Mouse (Mus musculus): ENCODE measurements at regions not wholly inside any gene's neighbourhood (a gene's known extent, or its start where the extent isn't known, plus 50 kb on each side); places are given as distances from the start of the nearest gene placed in this dataset.

DNA sequence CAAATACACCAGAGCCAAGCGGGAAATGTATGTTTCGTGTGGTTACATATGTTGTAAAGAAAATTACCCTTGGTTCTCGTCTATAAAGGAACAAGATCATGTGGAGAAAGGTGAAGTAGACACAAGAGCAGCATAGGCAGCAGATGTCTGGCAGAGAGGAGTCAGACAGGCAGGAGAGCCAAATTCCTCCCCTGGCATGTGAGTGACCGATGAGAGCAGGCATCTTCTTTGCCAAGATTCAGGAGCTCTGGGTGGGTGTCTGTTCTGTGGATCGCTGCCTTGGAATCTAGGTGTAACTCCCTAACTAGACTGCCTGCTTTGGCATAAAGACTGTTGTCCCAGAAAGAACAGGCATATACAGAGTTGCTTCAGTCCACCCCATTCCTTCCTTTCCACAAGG lies 275.1 kb upstream of the Col8a1 start:
- ATAC-seq (replicated peaks; ENCODE audit: low FRiP score): no peak
- 75% methylated on average over 5 of the region's 5 CpGs for WGBS

DNA sequence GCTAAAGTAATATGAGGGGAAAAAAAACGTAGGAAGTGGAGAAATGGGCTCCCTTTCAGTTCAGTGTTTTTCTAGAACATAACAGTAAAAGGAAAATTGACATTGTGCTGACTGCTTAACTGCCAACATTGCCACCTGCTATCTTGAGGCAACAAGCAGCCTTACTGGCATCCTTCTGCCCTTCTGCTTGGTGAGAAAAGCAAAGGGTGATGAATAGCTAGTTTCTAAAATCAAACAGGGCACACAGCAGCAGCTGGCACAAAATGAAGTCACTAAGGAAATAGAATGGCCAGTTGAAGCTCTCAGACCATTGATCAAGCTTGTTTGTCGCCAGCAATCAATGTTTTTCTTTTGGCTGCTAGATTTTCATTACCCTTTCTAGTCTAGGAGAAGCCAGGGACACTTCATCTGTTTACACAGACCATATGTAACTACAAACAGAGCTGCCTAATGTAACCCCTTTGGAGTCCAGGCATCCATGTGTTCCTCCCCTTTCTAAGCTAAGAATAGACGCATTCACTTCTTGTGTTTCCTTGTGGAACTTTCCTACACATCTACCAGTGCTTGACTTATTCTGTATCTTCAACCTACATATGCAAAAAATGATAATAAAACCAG lies 314.2 kb upstream of the Col8a1 start:
- no peak overlapping the region for H3K4me2 ChIP-seq
- ATAC-seq (replicated peaks; ENCODE audit: low FRiP score): no peak

More for the DNA sequence above, 275.1 kb upstream of the Col8a1 start:
- Histone ChIP-seq H3K27me3 (replicated peaks; ENCODE audit: control insufficient read depth, insufficient read depth, low read length) (no peaks in the 10 kb centered on the region), H3K4me1 (replicated peaks; ENCODE audit: control insufficient read depth, insufficient read depth, low read length) (no peaks in the 10 kb centered on the region), H3K4me3 (ENCODE audit: low read depth, low read length) (no peak overlapping the region), H3K9me3 (ENCODE audit: control insufficient read depth, low read length) (no peaks in the 10 kb centered on the region), H3K4me2 (no peak overlapping the region), H3K36me3 (ENCODE audit: control insufficient read depth, insufficient read depth, low read length) (no peaks in the 10 kb centered on the region), H3K27ac (ENCODE audit: low read depth, low read length) (no peak overlapping the region), H3K9ac (ENCODE audit: low read depth, low read length) (no peak overlapping the region)
- DNase-seq (ENCODE audit: low spot score): no peak

DNA sequence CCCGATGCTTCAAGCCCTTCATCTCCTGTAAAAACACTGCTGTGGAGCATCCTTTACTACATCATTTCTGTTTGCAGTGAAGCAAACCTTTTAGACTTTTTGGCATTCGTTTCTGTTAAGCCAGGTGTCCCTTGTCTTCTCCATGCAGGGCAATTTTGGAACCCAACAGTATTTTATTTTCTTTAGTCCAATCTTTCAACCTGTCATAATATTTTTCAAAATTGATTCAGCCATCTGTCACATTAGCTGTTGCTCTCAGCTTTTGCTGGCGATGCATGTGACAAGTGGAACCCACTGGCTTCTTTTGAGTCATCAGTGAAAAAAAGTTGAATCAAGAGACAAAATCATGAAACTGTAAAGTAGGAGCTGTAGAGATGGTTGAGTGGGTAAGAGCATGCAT lies 317.9 kb upstream of the Col8a1 start:
- Histone ChIP-seq H3K4me3 (ENCODE audit: low read depth, low read length) (no peak overlapping the region), H3K4me1 (replicated peaks; ENCODE audit: control insufficient read depth, insufficient read depth, low read length) (no peaks in the 10 kb centered on the region), H3K9me3 (ENCODE audit: control insufficient read depth, low read length) (no peaks in the 10 kb centered on the region), H3K4me2 (no peak overlapping the region), H3K27me3 (replicated peaks; ENCODE audit: control insufficient read depth, insufficient read depth, low read length) (no peaks in the 10 kb centered on the region), H3K9ac (ENCODE audit: low read depth, low read length) (no peak overlapping the region), H3K27ac (ENCODE audit: low read depth, low read length) (no peak overlapping the region), H3K36me3 (ENCODE audit: control insufficient read depth, insufficient read depth, low read length) (no peaks in the 10 kb centered on the region)
- 82% methylated on average over 3 of the region's 3 CpGs for WGBS
- DNase-seq (ENCODE audit: low spot score): no peak
- no peak for ATAC-seq (replicated peaks; ENCODE audit: low FRiP score)

More for the DNA sequence above, 314.2 kb upstream of the Col8a1 start:
- Histone ChIP-seq H3K27ac (ENCODE audit: low read depth, low read length) (no peak overlapping the region), H3K36me3 (ENCODE audit: control insufficient read depth, insufficient read depth, low read length) (no peaks in the 10 kb centered on the region), H3K9me3 (ENCODE audit: control insufficient read depth, low read length) (no peaks in the 10 kb centered on the region), H3K9ac (ENCODE audit: low read depth, low read length) (no peak overlapping the region), H3K4me1 (replicated peaks; ENCODE audit: control insufficient read depth, insufficient read depth, low read length) (no peaks in the 10 kb centered on the region), H3K27me3 (replicated peaks; ENCODE audit: control insufficient read depth, insufficient read depth, low read length) (no peaks in the 10 kb centered on the region), H3K4me3 (ENCODE audit: low read depth, low read length) (no peak overlapping the region)
- DNase-seq (ENCODE audit: low spot score): no peak
- 54% methylated on average over 3 of the region's 3 CpGs for WGBS

GRCm38 (mm10) chr16:58100351-58100750 lies 307.9 kb upstream of the Dcbld2 start:
- no peaks in the 10 kb centered on the region for H3K36me3 ChIP-seq (ENCODE audit: control insufficient read depth, insufficient read depth, low read length)
- H3K9ac ChIP-seq (ENCODE audit: low read depth, low read length): no peak overlapping the region
- DNase-seq (ENCODE audit: low spot score): no peak
- H3K9me3 ChIP-seq (ENCODE audit: control insufficient read depth, low read length): no peaks in the 10 kb centered on the region
- no peak overlapping the region for H3K27ac ChIP-seq (ENCODE audit: low read depth, low read length)
- 79% methylated on average over 4 of the region's 4 CpGs for WGBS
- no peaks in the 10 kb centered on the region for H3K27me3 ChIP-seq (replicated peaks; ENCODE audit: control insufficient read depth, insufficient read depth, low read length)
- H3K4me3 ChIP-seq (ENCODE audit: low read depth, low read length): no peak overlapping the region
- no peaks in the 10 kb centered on the region for H3K4me1 ChIP-seq (replicated peaks; ENCODE audit: control insufficient read depth, insufficient read depth, low read length)
- no peak for ATAC-seq (replicated peaks; ENCODE audit: low FRiP score)
- H3K4me2 ChIP-seq: no peak overlapping the region

DNA sequence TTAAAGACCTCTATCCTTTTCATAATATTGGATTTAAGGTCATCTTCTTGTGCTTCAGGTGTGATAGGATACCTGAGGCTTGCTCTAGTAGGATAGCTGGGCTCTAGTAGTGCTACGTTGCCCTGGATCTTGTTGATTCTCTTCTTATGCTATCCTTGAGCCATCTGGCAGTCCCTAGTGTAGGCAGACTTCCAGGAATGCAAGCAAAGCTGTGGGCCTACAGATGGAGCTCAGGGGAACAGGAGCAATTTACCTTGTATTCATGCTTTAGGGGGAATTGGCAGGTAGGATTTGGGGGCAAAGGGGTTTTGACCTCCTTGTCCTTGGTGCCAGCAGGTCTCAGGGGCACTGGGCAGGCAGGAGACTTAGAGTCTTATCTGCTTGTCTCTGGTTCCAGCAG lies 297.8 kb upstream of the Dcbld2 start:
- Histone ChIP-seq H3K27me3 (replicated peaks; ENCODE audit: control insufficient read depth, insufficient read depth, low read length) (no peaks in the 10 kb centered on the region), H3K4me1 (replicated peaks; ENCODE audit: control insufficient read depth, insufficient read depth, low read length) (no peaks in the 10 kb centered on the region), H3K27ac (ENCODE audit: low read depth, low read length) (no peak overlapping the region), H3K9me3 (ENCODE audit: control insufficient read depth, low read length) (no peaks in the 10 kb centered on the region), H3K9ac (ENCODE audit: low read depth, low read length) (no peak overlapping the region), H3K36me3 (ENCODE audit: control insufficient read depth, insufficient read depth, low read length) (no peaks in the 10 kb centered on the region), H3K4me3 (ENCODE audit: low read depth, low read length) (no peak overlapping the region), H3K4me2 (no peak overlapping the region)
- WGBS: 58% methylated on average over 1 of the region's 1 CpGs
- ATAC-seq (replicated peaks; ENCODE audit: low FRiP score): no peak
- no peak for DNase-seq (ENCODE audit: low spot score)

DNA sequence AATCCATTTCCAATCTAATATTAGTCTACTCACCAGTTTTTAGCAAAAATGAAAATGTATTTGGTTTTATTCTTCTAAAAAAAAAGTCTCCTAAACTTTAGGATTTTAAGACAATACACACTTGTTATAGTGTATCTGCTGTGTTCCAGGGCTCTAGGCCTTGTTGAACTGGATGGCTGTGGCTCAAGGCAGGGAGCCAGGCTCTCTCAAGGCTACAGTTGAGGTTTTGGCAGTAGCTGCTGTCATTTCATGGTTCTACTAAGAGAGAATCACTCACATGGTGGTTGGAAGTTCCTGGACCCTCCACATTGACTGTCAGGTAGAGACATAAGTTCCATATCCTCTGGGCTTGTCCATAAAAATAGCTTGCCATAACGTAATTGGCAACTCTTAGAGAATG lies 282.2 kb upstream of the Dcbld2 start:
- H3K9ac ChIP-seq (ENCODE audit: low read depth, low read length): no peak overlapping the region
- H3K27me3 ChIP-seq (replicated peaks; ENCODE audit: control insufficient read depth, insufficient read depth, low read length): no peaks in the 10 kb centered on the region
- ATAC-seq (replicated peaks; ENCODE audit: low FRiP score): no peak
- DNase-seq (ENCODE audit: low spot score): no peak
- no peak overlapping the region for H3K4me3 ChIP-seq (ENCODE audit: low read depth, low read length)
- no peak overlapping the region for H3K27ac ChIP-seq (ENCODE audit: low read depth, low read length)
- no peaks in the 10 kb centered on the region for H3K4me1 ChIP-seq (replicated peaks; ENCODE audit: control insufficient read depth, insufficient read depth, low read length)
- H3K4me2 ChIP-seq: no peak overlapping the region
- WGBS: 59% methylated on average over 1 of the region's 1 CpGs
- H3K9me3 ChIP-seq (ENCODE audit: control insufficient read depth, low read length): no peaks in the 10 kb centered on the region
- H3K36me3 ChIP-seq (ENCODE audit: control insufficient read depth, insufficient read depth, low read length): no peaks in the 10 kb centered on the region

DNA sequence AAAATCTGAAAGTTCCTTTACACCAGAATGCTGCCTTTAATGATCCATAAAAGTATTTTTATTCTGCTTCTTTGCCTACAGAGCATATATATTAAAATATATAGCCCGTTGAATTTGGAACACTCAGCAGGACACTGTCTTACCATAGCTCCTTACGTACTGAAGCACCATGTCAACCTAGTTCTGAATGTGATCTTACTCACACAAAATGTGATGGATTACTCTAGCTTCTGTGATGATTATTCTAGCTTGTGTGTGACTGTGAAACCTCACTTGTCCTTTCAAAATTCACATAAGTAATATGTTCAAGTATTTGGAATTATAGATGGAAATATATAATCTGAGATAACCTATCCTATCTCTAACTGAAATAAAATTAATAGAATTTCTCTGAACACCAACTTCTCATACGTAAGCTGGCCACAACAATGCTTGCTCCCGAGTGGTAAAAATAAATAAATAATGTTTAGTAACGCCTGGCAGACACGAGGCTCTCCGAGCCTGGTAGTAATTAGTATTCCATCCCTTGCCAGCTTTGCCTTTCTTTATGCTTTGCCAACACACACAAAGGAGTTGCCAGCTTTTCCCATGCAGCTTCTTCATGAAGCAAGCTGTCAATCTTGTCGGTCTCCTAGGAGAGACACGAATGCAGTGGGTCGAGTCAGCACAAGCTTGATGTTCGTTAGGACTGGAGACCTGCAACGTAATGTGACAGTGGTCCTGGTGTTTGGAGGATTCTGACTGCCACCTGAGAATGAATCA lies 271.9 kb upstream of the Dcbld2 start:
- Histone ChIP-seq H3K4me2 (no peak overlapping the region), H3K4me1 (replicated peaks; ENCODE audit: control insufficient read depth, insufficient read depth, low read length) (no peaks in the 10 kb centered on the region), H3K4me3 (ENCODE audit: low read depth, low read length) (no peak overlapping the region), H3K36me3 (ENCODE audit: control insufficient read depth, insufficient read depth, low read length) (no peaks in the 10 kb centered on the region), H3K27ac (ENCODE audit: low read depth, low read length) (no peak overlapping the region), H3K27me3 (replicated peaks; ENCODE audit: control insufficient read depth, insufficient read depth, low read length) (no peaks in the 10 kb centered on the region), H3K9me3 (ENCODE audit: control insufficient read depth, low read length) (no peaks in the 10 kb centered on the region), H3K9ac (ENCODE audit: low read depth, low read length) (no peak overlapping the region)
- 82% methylated on average over 12 of the region's 12 CpGs for WGBS
- DNase-seq (ENCODE audit: low spot score) (no peak), ATAC-seq (replicated peaks; ENCODE audit: low FRiP score) (no peak)

DNA sequence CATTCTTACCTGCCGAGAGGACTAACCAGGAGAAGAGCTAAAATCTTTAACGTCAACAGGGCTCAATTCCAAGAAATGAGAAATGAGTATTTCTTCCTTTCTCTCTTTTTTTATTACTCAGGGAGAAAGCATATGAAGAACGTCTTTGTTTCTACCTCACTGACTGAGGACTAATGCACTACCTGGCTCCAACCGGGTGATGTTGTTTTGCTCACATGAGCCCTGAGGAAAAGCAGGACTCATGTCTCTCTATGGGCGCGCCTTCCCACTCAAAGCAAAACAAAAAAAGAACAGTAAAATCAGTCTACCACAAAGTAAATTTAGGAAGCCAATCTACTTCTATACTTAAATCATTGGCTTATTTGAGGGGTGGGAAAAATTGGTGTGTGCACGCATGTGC lies 271.3 kb upstream of the Dcbld2 start:
- no peak for DNase-seq (ENCODE audit: low spot score)

GRCm38 (mm10) chr16:58137728-58138279 lies 270.4 kb upstream of the Dcbld2 start:
- H3K4me1 ChIP-seq (replicated peaks; ENCODE audit: control insufficient read depth, insufficient read depth, low read length): no peaks in the 10 kb centered on the region
- no peak overlapping the region for H3K4me2 ChIP-seq
- no peak for DNase-seq (ENCODE audit: low spot score)
- H3K36me3 ChIP-seq (ENCODE audit: control insufficient read depth, insufficient read depth, low read length): no peaks in the 10 kb centered on the region
- WGBS: 67% methylated on average over 4 of the region's 4 CpGs
- no peaks in the 10 kb centered on the region for H3K27me3 ChIP-seq (replicated peaks; ENCODE audit: control insufficient read depth, insufficient read depth, low read length)
- no peak overlapping the region for H3K4me3 ChIP-seq (ENCODE audit: low read depth, low read length)
- no peaks in the 10 kb centered on the region for H3K9me3 ChIP-seq (ENCODE audit: control insufficient read depth, low read length)
- no peak for ATAC-seq (replicated peaks; ENCODE audit: low FRiP score)
- no peak overlapping the region for H3K27ac ChIP-seq (ENCODE audit: low read depth, low read length)
- no peak overlapping the region for H3K9ac ChIP-seq (ENCODE audit: low read depth, low read length)

More for the DNA sequence above, 271.3 kb upstream of the Dcbld2 start:
- H3K9me3 ChIP-seq (ENCODE audit: control insufficient read depth, low read length): no peaks in the 10 kb centered on the region
- H3K4me2 ChIP-seq: no peak overlapping the region
- no peaks in the 10 kb centered on the region for H3K27me3 ChIP-seq (replicated peaks; ENCODE audit: control insufficient read depth, insufficient read depth, low read length)
- H3K4me3 ChIP-seq (ENCODE audit: low read depth, low read length): no peak overlapping the region
- H3K9ac ChIP-seq (ENCODE audit: low read depth, low read length): no peak overlapping the region
- no peaks in the 10 kb centered on the region for H3K4me1 ChIP-seq (replicated peaks; ENCODE audit: control insufficient read depth, insufficient read depth, low read length)
- 84% methylated on average over 7 of the region's 7 CpGs for WGBS
- H3K27ac ChIP-seq (ENCODE audit: low read depth, low read length): no peak overlapping the region
- no peak for ATAC-seq (replicated peaks; ENCODE audit: low FRiP score)
- no peaks in the 10 kb centered on the region for H3K36me3 ChIP-seq (ENCODE audit: control insufficient read depth, insufficient read depth, low read length)

Measured in liver, embryonic 11.5 days (tissue).